Mouse (Mus musculus) inflammation-experienced regulatory T-cells, adult 6 months (primary cell): Measurements from ENCODE around the gene Vmn1r142. TPM values are rescaled to one million over a fixed set of nuclear protein-coding genes. Genes with fewer than 3 reads are reported as not detected.
"Not testable (repeated sequence)": the region's sequence is repeated elsewhere in the genome, so short reads cannot be mapped to it uniquely, and the experiment has no call there.

ENCODE experiments used
- ATAC-seq: one replicate; pipeline ENCODE4 v1.8.0; 2017
- polyA plus RNA-seq, 3 experiments: library from polyadenylated mRNA; unstranded; fragments of 100-300 nt; shearing (Covaris generic); gene quantifications; one replicate each; pipeline ENCODE4 v1.2.1; 2017

The Vmn1r142 gene
- polyA plus RNA-seq: not detected

GRCm38 (mm10) chr7:22163935-22164334, at the start of gene Vmn1r142:
Vmn1r142 (minus strand) TSS chr7:22164035.
- ATAC-seq: not testable (repeated sequence)

- ATAC-seq: not testable (repeated sequence)
These were observed 37.3 kb upstream of the Vmn1r142 start, which contains the start of gene Gm8653 for GRCm38 (mm10) chr7:22201164-22201563. Gm8653 (minus strand) TSS chr7:22201264.

GRCm38 (mm10) chr7:22189077-22189476, 25.2 kb upstream of the Vmn1r142 start, which contains the start of gene Vmn1r143:
Vmn1r143 (plus strand) TSS chr7:22189377.
- not testable (repeated sequence) for ATAC-seq

- ATAC-seq: not testable (repeated sequence)
These were observed 29.2 kb downstream of the Vmn1r142 start, which contains the start of gene Gm10666 for GRCm38 (mm10) chr7:22134641-22135040. Gm10666 (minus strand) TSS chr7:22134741.

- ATAC-seq: not testable (repeated sequence)
These were observed 45.7 kb downstream of the Vmn1r142 start, which contains the start of gene Gm16451 for GRCm38 (mm10) chr7:22118145-22118544. Gm16451 (minus strand) TSS chr7:22118245.

Other genes starting within 250 kb of the Vmn1r142 start
- gene Gm5891, start 242.7 kb downstream of the Vmn1r142 start, polyA plus RNA-seq: not detected
- gene Vmn1r137, start 169.4 kb downstream of the Vmn1r142 start, polyA plus RNA-seq: not detected
- not detected for gene Vmn1r138, start 135.1 kb downstream of the Vmn1r142 start, polyA plus RNA-seq
- gene Gm6176, start 107.7 kb downstream of the Vmn1r142 start, polyA plus RNA-seq: not detected
- gene Vmn1r139, start 95.0 kb downstream of the Vmn1r142 start, polyA plus RNA-seq: not detected
- not detected for gene Gm16451, start 45.8 kb downstream of the Vmn1r142 start, polyA plus RNA-seq
- not detected for gene Gm10666, start 29.3 kb downstream of the Vmn1r142 start, polyA plus RNA-seq
- not detected for gene Vmn1r143, start 25.3 kb upstream of the Vmn1r142 start, polyA plus RNA-seq
- not detected for gene Gm8653, start 37.2 kb upstream of the Vmn1r142 start, polyA plus RNA-seq
- gene Gm8453, start 65.4 kb upstream of the Vmn1r142 start, polyA plus RNA-seq: not detected
- not detected for gene Gm4187, start 165.7 kb upstream of the Vmn1r142 start, polyA plus RNA-seq
- gene Gm8660, start 207.0 kb upstream of the Vmn1r142 start, polyA plus RNA-seq: not detected
- gene Vmn1r148, start 249.5 kb upstream of the Vmn1r142 start, polyA plus RNA-seq: not detected